Mouse (Mus musculus): ENCODE measurements at regions not wholly inside any gene's neighbourhood (a gene's known extent, or its start where the extent isn't known, plus 50 kb on each side); places are given as distances from the start of the nearest gene placed in this dataset.

GRCm38 (mm10) chr16:90666271-90666986 lies 60.8 kb downstream of the Mis18a start:
- Histone ChIP-seq H3K4me3 (no peak overlapping the region), H3K27me3 (ENCODE audit: control insufficient read depth, insufficient read depth, low read length) (no peaks in the 10 kb centered on the region), H3K36me3 (ENCODE audit: control insufficient read depth, insufficient read depth, low read length) (no peaks in the 10 kb centered on the region), H3K9ac (ENCODE audit: low read depth, low read length) (no peak overlapping the region), H3K4me1 (ENCODE audit: control insufficient read depth, insufficient read depth, low read length) (no peaks in the 10 kb centered on the region), H3K79me2 (replicated peaks; ENCODE audit: control insufficient read depth, insufficient read depth, low read length) (no peaks in the 10 kb centered on the region), H3K27ac (no peak overlapping the region)
- 90% methylated on average over 11 of the region's 11 CpGs for WGBS
- TF ChIP-seq EP300 (IDR thresholded peaks at IDR 0.05; ENCODE audit: insufficient read depth, low read depth, low read length): no peak
- no peak for TF ChIP-seq CTCF (IDR thresholded peaks at IDR 0.05)
- no peak for TF ChIP-seq POLR2A (IDR thresholded peaks at IDR 0.05; ENCODE audit: insufficient read depth, low read depth, low read length)
- DNase-seq: no peak
- intact Hi-C loops (cut with DNase I): no loop called here

GRCm38 (mm10) chr16:90664086-90664485 lies 63.1 kb downstream of the Mis18a start:
- Histone ChIP-seq H3K36me3 (ENCODE audit: control insufficient read depth, insufficient read depth, low read length) (no peaks in the 10 kb centered on the region), H3K27me3 (ENCODE audit: control insufficient read depth, insufficient read depth, low read length) (no peaks in the 10 kb centered on the region), H3K4me3 (no peak overlapping the region), H3K27ac (no peak overlapping the region), H3K4me1 (ENCODE audit: control insufficient read depth, insufficient read depth, low read length) (no peaks in the 10 kb centered on the region; the same call in 1 of the 2 replicates), H3K9ac (ENCODE audit: low read depth, low read length) (no peak overlapping the region), H3K79me2 (replicated peaks; ENCODE audit: control insufficient read depth, insufficient read depth, low read length) (no peaks in the 10 kb centered on the region)
- WGBS: 59% methylated on average over 9 of the region's 9 CpGs
- no peak for DNase-seq
- TF ChIP-seq POLR2A (IDR thresholded peaks at IDR 0.05; ENCODE audit: insufficient read depth, low read depth, low read length) (no peak), CTCF (IDR thresholded peaks at IDR 0.05) (no peak), EP300 (IDR thresholded peaks at IDR 0.05; ENCODE audit: insufficient read depth, low read depth, low read length) (no peak)
- intact Hi-C loops (cut with DNase I): no loop called here

DNA sequence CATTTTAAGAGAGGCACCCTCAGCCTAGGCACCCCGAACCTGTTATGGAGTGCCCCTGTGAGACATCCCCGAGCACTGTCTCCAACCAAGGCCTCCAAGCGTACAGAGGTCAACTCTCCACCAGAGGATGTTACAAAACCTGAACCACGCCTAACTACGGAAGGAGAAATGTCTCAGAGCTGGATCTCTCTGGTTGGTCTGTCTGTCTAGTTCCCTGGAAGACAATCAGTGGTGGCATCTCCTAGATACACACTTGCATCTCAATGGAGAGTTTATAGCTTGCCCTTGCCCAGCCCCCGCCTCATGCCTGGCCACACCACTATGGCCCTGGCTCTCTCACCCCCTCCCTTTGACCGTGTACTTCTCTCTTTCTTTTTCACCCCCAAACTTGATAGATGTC lies 69.2 kb downstream of the Mis18a start:
- Histone ChIP-seq H3K27me3 (ENCODE audit: control insufficient read depth, insufficient read depth, low read length) (no peaks in the 10 kb centered on the region), H3K36me3 (ENCODE audit: control insufficient read depth, insufficient read depth, low read length) (no peaks in the 10 kb centered on the region), H3K9ac (ENCODE audit: low read depth, low read length) (no peak overlapping the region), H3K4me1 (ENCODE audit: control insufficient read depth, insufficient read depth, low read length) (no peaks in the 10 kb centered on the region; the same call in 1 of the 2 replicates), H3K79me2 (replicated peaks; ENCODE audit: control insufficient read depth, insufficient read depth, low read length) (no peaks in the 10 kb centered on the region), H3K27ac (no peak overlapping the region), H3K4me3 (no peak overlapping the region)
- WGBS: 88% methylated on average over 7 of the region's 7 CpGs
- DNase-seq: no peak
- TF ChIP-seq EP300 (IDR thresholded peaks at IDR 0.05; ENCODE audit: insufficient read depth, low read depth, low read length) (no peak), POLR2A (IDR thresholded peaks at IDR 0.05; ENCODE audit: insufficient read depth, low read depth, low read length) (no peak), CTCF (IDR thresholded peaks at IDR 0.05) (no peak)
- intact Hi-C loops (cut with DNase I): no loop called here

- DNase-seq: no peak
- Histone ChIP-seq H3K27me3 (ENCODE audit: control insufficient read depth, insufficient read depth, low read length) (no peaks in the 10 kb centered on the region), H3K79me2 (replicated peaks; ENCODE audit: control insufficient read depth, insufficient read depth, low read length) (no peaks in the 10 kb centered on the region), H3K27ac (no peak overlapping the region), H3K36me3 (ENCODE audit: control insufficient read depth, insufficient read depth, low read length) (no peaks in the 10 kb centered on the region), H3K4me3 (no peak overlapping the region), H3K9ac (ENCODE audit: low read depth, low read length) (no peak overlapping the region), H3K4me1 (ENCODE audit: control insufficient read depth, insufficient read depth, low read length) (no peaks in the 10 kb centered on the region; the same call in 1 of the 2 replicates)
- intact Hi-C loops (cut with DNase I): no loop called here
- WGBS: 77% methylated on average over 9 of the region's 9 CpGs
- TF ChIP-seq CTCF (IDR thresholded peaks at IDR 0.05): no peak
- no peak for TF ChIP-seq POLR2A (IDR thresholded peaks at IDR 0.05; ENCODE audit: insufficient read depth, low read depth, low read length)
- no peak for TF ChIP-seq EP300 (IDR thresholded peaks at IDR 0.05; ENCODE audit: insufficient read depth, low read depth, low read length)
These were observed 70.2 kb downstream of the Mis18a start for GRCm38 (mm10) chr16:90657027-90657426.

- H3K4me1 ChIP-seq (ENCODE audit: control insufficient read depth, insufficient read depth, low read length): no peaks in the 10 kb centered on the region; the same call in 1 of the 2 replicates
- H3K36me3 ChIP-seq (ENCODE audit: control insufficient read depth, insufficient read depth, low read length): no peaks in the 10 kb centered on the region
- no peak for DNase-seq
- TF ChIP-seq POLR2A (IDR thresholded peaks at IDR 0.05; ENCODE audit: insufficient read depth, low read depth, low read length) (no peak), CTCF (IDR thresholded peaks at IDR 0.05) (no peak), EP300 (IDR thresholded peaks at IDR 0.05; ENCODE audit: insufficient read depth, low read depth, low read length) (no peak)
- H3K79me2 ChIP-seq (replicated peaks; ENCODE audit: control insufficient read depth, insufficient read depth, low read length): no peaks in the 10 kb centered on the region
- H3K4me3 ChIP-seq: no peak overlapping the region
- H3K9ac ChIP-seq (ENCODE audit: low read depth, low read length): no peak overlapping the region
- intact Hi-C loops (cut with DNase I): no loop called here
- no peak overlapping the region for H3K27ac ChIP-seq
- 80% methylated on average over 16 of the region's 16 CpGs for WGBS
- no peaks in the 10 kb centered on the region for H3K27me3 ChIP-seq (ENCODE audit: control insufficient read depth, insufficient read depth, low read length)
These were observed 70.6 kb downstream of the Mis18a start for GRCm38 (mm10) chr16:90656571-90657011.

GRCm38 (mm10) chr16:90654853-90655252 lies 72.4 kb downstream of the Mis18a start:
- Histone ChIP-seq H3K4me3 (no peak overlapping the region), H3K36me3 (ENCODE audit: control insufficient read depth, insufficient read depth, low read length) (no peaks in the 10 kb centered on the region), H3K4me1 (ENCODE audit: control insufficient read depth, insufficient read depth, low read length) (no peaks in the 10 kb centered on the region), H3K9ac (ENCODE audit: low read depth, low read length) (no peak overlapping the region), H3K27me3 (ENCODE audit: control insufficient read depth, insufficient read depth, low read length) (no peaks in the 10 kb centered on the region), H3K79me2 (replicated peaks; ENCODE audit: control insufficient read depth, insufficient read depth, low read length) (no peaks in the 10 kb centered on the region), H3K27ac (no peak overlapping the region)
- TF ChIP-seq CTCF (IDR thresholded peaks at IDR 0.05) (no peak), EP300 (IDR thresholded peaks at IDR 0.05; ENCODE audit: insufficient read depth, low read depth, low read length) (no peak), POLR2A (IDR thresholded peaks at IDR 0.05; ENCODE audit: insufficient read depth, low read depth, low read length) (no peak)
- WGBS: 86% methylated on average over 5 of the region's 5 CpGs
- intact Hi-C loops (cut with DNase I): no loop called here
- no peak for DNase-seq
